Mouse (Mus musculus): Measurements from ENCODE around the gene Dpf3.

DNA sequence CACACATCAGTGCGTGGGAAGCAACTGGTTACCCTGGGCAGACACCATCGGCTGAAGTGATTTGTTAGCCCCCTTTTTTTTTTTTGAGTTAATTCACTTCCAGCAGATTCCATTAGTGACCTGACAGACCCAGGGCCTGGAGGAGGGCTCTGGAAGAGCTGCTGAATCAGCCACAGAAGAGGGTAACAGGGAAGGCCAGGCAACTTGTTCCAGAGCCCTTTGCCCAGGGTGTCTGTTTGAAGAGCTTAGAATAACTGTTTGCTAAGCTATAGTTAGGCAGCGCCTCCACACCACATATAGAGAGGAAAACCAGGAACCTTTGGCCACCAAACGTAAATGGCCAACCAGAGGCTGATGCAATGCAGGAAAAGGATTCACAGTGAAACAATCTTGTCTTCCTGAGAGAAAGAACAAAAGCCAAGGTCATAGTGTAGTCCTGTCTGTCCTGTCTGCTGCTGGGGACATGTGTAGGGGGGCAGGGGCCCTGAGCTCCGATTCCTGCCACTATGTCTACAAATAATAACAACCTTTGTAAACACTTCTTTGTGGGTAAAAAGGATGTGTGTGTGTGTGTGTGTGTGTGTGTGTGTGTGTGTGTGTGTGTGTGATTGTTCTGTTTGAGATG, 32.7 kb downstream of the Dpf3 start:
- TF ChIP-seq CTCF (IDR thresholded peaks at IDR 0.05; ENCODE audit: borderline replicate concordance, insufficient read depth, low read depth, low read length), result no peak
- TF ChIP-seq POLR2A (IDR thresholded peaks at IDR 0.05; ENCODE audit: borderline replicate concordance, insufficient read depth, low read length), result no peak

Data from cerebellum, adult 2 months (tissue).